Mouse (Mus musculus) layer of hippocampus, adult 18-20 months (tissue): ENCODE results near the gene Ubl3. TPM values are rescaled to one million over a fixed set of nuclear protein-coding genes. Genes with fewer than 3 reads are reported as not detected.

Source experiments
- DNase-seq, 2 experiments: peaks; one replicate each; pipeline ENCODE4 v3.0.0; 2022; ENCODE audit warnings: low spot score in 2 of 2
- total RNA-seq, 2 experiments: library from RNA; stranded (reverse); gene quantifications; 2 replicates each; pipeline ENCODE4 v1.2.3; 2021

The Ubl3 gene
- total RNA-seq, 2 experiments from 2014 or later, result 235 to 245 TPM

DNA sequence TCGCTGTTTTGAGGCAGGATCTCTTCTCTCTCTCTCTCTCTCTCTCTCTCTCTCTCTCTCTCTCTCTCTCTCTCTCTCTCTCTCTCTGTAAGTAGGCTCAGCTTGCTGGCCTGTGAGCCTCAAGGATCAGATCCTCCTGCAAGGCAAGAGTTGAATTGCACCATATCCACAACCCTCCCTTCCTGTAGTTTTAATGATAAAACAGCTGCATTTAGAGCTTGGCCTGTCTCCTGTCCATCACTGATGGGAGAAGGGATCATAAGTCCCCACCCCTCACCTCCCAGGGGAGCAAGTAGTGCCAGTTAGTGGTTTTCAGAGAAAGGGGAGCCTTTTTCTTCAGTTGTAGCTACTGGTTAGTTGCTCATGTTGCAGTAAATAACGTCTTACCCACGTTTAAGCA is 11.5 kb upstream of the Ubl3 start:
- DNase-seq, result no peak

DNA sequence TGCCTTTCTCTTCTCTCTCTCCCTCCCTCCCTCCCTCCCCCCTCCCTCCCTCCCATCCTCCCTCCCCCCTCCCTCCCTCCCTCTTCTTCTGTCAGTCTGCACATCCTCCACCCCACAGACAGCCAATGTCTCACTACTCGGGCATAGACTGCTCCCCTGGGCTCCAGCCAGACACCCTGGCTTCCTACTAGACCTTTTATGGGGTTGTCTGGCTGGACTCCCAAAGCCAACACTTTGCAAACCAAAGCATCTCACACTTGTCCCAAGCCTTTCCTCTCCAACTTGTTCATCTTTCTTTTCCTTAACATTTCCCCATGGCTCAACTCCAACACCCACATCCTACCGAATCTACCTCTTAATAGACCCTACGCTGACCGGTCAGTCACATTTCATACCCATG is 10.7 kb upstream of the Ubl3 start:
- DNase-seq, result no peak

DNA sequence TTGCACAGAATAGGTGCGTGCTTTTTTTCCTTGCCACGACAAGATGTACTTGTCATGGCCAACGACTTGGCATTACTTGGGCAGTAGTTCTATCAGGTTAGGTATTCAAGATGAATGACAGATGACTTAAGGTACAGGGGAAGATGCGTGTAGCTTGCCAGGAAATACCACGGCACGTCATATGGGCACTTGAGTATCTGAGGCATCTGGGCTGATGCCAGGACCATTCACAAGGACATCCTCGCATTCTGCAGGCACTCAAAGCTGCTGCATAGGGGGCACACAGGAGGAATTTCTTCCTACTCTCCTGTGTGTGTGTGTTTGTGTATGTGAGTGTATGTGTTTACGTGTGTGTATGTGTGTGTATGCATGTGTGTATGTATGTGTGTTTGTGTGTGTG is 9.6 kb upstream of the Ubl3 start:
- no peak for DNase-seq

DNA sequence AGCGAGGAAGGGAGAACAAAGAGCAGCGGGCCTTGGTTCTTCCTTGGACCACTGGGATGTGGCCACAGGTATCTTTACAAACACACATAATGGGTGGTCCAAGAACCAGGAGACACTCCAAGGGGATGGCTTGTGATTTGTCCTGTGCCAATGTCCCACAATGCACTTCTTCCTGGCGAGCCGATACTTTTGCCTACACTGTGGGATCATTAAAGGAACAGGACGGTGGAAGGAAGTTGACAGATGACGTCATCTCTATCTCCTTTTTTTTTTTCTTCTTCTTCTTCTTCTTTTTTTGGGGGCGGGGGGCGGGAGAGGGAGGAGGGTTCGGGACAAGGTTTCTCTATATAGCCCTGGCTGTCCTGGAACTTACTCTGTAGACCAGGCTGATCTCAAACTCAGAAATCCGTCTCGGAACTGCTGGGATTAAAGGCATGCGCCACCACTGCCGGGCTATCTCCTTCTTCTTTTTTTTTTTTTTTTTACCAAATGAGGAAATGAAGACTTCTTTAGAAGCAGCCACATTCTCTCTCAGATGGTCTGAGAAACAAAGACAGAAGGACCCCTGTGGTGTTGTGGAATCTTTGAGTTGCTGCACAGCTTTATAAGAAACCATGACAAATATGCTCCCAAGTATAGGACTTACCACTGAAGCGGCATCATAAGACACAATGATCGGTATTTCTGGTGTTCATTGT is 6.8 kb upstream of the Ubl3 start:
- no peak for DNase-seq

DNA sequence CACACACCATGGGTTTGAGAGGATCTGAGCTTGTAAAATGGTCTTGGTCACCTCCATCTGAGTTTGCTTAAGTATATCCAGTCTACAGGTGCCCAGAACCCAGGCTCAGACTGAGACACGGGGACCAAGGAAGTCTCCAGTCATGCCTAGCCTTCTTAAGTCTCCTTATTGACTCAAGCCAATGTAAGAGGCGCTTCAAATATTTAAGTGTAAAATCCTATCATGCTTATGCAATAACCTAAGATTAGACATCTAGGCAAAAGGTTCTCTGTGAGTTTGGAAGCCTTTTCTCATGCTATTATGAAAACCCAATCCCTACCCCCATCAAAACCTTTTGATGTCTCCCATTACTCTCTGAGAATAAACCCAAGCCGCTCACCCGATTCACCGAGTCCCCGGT is 5.9 kb upstream of the Ubl3 start:
- no peak for DNase-seq

DNA sequence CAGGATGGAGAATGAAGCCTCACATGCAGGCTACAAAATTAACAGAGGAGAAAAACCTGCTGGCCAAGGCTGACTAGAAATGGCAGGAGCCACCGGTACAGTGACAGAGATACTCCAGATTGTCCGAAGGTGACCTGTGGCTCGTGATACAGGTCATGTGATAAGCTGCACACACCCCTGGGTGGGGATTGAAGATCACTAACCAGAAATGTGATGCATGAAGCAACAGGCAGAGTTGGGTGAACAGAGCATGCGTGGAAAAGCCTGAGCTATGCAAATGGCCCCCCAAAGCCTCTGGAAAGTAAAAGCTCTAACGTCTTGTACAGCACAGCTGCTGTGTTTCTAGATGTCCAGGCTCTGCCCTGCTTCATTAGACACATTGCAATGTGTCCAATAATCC is 3.9 kb upstream of the Ubl3 start:
- DNase-seq, result no peak

DNA sequence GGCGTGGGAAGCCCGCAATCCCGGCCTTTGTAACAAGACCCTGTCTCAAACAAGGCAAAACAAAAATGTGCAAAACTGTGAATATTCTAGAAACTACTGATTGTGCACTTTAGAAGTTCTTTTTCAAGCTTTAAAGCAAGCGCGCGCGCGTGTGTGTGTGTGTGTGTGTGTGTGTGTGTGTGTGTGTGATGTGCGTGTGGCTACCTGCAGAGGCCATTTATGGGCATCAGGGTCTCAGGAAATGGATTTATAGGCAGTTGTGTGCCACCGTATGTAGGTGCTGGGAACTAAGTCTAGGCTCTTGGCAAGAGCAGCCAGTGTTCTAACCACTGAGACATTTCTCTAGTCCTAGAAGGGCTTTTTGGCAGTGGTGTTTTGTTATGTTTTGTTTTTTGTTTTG is 2.6 kb upstream of the Ubl3 start:
- DNase-seq, result no peak

DNA sequence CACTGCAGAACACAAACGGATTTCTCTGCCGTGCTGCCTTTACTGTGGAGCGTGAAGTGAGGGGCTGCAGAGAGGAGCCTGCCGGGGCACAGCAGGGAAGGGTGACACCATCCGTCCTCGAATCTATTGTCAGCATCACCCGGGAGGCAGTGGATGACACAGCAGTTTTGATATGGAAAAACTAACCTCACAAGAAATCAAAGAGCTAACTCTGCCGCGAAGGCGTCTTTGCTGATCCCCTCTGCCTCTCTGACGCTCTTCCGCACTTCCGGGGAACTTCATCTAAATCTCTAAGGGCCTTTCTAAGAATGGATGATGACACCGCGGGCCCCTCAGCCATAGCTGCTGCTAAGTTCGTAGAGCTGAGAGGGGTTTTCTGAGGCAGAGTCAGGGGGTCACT is 2.1 kb upstream of the Ubl3 start:
- DNase-seq, result no peak

DNA sequence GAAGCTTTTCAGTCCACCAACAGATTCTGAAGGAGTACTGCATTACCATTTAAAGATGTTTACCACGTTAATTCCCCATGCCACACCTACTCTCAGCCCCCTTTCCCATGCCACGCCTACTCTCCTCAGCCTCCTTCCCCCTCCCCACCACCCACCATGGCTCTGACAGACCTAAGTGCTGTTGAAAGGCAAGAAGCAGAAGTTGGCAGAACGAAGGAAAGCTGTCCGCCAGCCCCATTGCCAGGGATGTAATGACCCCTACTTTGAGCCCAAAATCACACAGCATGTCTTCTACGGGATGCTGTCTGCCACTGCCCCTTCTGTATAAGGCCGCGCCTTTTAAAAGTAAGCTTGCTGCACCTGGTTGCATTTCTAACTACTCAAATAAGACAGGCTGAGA is 1.7 kb upstream of the Ubl3 start:
- no peak for DNase-seq

DNA sequence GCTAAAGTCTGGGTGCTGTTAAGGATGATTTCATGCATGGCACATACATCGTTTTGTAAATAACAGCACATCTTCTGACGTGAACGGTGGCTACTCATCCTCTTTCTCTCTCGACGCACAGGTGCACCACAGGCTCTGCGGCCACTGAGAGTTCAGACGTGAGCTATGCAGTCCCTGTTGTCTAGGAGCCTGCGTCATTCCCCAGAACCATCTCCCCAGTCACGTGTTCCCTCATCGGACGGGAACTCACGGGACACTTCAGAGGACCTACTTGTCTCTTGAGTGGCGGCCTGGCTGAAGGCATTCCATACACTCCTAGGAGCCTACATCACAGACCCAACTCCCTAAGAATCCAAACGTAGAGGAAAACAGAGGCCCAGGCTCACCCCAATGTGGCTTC is 1.1 kb upstream of the Ubl3 start:
- DNase-seq, result no peak

DNA sequence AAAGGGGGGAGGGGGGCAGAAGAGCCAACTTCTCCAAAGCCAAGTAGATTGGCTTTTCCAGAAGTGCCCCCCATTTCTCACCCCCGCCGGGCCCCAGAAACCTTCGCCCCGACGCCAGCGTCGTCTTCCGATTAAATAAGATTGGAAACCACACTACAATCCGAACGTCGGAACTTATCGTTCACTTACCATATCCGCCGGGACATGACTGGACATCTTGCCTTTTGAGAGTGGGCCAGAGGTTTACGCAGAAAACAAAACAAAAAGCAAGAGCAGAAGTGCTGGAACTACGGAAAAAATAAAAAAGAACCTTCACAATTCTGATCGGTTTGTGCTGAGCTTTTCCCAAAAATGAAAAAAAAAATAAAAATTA is 839 bp downstream of the Ubl3 start:
- no peak for DNase-seq

DNA sequence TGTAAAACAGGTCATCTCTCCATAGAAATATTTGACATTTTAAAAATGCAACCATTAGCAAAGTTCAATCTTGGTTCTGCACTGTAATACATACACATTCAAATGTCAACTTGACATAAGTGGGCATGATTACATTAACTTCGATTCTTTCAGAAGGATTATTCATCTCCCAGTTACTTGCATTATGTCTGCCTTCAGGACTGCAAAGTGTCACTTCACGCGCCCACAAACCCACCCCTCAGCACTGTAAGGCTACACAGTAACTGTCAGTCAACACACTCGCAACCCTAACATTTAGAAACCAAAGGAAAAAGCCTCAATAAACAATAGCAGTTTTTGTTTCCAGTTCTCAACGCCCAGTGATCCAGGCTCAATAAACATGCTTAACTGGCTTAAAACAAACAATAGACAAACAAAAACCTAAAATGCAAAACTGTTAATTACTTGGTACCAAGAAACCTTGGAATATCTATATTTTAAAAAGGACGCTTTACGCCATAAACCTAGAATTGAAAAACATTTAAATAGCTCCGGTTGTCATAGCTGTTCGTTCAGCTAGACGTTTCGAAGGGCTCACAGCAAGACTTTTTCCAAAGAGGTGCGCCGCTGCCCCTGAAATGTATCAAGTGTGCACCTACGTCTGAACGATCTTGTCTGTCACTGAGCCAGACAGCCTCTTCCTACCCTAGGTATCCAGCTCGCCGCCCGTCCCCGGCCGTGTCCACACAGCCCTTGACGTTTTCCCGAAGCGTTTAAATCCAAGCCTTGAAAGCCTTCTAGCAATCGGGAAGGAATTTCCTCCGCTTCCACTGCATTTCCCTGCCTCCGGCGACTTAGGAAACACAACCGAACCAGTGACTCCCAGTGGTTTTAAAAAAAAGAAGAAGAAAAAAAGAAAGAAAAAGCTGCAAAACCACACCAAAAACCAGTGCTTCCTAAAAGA is 1.5 kb downstream of the Ubl3 start:
- DNase-seq, result no peak

DNA sequence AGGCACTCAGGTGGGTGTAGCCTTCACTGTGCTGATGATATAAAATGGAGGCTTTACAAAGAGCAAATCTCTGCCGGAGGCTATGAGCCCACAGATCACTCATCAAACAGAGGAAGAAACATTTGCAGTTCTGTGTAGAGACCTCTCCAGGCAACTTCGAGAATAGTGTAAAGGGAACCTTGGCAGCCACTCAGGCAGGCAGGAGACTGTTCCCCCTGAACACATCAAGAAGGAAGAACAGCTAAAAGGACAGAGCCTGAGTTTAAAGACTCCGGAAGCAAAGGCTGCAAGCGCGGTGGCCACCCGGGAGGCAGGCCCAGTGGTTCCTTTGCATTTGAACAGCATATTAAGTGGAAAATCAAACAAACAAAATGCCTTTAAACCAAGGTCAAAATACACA is 2.2 kb downstream of the Ubl3 start:
- DNase-seq, result peak in 1 of 2 experiments; percentile 47

DNA sequence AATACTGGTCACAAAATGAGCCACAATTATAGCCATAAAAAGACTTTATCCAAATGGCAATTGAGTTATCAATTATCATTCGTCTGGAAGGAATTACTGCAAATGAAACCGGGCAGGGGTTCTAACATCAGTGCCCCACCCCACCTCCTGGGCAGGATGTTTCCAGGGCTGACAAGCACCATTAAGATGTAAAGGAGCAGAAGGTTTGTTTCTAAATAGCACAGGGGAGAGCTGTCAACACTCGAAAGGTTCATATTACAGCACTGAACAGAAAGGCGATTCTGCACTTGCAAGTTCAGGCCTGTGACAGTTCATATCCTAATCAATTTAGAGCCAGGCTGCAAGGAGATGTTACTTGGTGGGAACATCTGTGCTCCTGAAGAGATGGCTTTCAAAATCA is 3.3 kb downstream of the Ubl3 start:
- DNase-seq, result no peak

DNA sequence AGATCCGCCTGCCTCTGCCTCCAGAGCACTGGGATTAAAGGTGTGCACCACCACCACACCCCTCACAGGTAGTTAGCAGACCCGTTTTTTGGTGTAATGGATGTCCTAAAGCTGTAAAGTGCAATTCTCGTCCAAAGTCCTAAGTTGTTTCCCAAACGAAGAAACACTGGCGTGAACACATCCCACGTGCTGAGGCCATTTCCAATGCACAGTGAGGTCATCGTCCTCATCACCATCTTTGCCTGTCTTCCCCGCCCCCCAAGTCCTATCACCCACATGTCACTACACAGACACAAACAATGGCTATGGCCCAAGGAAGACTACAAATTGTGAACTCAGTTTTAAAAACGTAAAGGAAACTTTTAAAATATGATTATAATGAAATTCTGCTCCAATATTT is 4.0 kb downstream of the Ubl3 start:
- no peak for DNase-seq

DNA sequence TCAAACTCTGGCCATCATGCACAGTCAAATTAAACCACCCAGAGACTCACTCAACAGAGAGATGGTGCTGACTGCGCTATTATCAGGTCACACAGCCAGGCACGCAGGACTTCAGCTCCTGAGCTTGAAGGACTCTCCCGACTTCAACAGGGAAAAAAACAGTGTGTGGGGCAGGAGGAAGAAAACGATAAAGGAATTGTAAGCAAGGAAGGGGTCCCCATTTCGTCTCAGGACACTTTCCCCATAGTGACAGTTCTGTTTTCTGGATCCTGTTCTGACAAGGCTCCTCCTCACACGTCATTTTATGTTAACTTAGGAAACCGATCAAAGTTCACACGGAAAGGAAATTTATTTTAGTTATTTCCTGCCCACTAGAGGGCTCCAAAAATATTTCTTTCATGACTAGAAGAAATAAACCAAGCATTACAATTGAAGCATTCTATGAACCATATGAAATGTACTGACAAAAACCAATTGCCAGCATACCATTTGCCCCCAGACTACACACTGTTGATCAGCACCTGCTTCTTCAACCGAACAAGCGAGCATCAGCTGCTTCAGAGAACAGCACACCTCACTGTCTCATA is 4.6 kb downstream of the Ubl3 start:
- DNase-seq, result no peak

DNA sequence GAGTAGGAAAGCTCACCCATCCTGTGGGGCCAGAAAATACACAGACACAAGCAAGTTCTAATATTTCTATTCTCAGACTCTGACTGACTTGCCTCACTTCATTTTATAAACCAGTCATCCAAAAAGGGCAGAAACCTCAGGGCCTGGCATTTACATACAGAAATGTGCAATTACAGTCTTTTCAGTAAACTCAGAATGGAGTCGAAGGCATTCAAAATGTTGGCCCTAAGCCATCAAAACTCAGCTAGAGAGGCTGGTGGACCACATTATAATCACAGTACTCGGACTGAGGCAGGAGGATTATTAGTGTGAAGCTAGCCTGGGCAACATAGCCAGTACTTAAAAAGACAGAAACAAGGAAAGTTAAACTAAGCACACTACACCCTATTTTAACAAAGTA is 5.6 kb downstream of the Ubl3 start:
- DNase-seq, result no peak

DNA sequence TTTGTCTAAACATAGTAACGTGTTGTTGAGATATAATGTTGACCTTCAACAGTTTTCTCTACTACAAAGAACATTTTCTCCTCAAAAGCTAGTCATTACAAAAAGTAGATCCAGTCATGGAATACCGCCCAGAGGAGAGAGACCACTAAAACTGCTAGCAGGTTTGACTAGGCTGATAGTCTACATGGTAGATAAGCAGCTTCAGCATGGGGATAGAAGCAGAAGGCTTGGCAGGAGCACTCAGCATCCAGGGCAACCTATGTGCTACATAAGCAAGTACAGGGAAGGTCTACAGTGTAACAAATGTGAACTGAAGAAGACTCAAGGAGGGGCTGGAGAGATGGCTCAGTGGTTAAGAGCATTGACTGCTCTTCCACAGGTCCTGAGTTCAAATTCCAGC is 7.9 kb downstream of the Ubl3 start:
- DNase-seq, result no peak

DNA sequence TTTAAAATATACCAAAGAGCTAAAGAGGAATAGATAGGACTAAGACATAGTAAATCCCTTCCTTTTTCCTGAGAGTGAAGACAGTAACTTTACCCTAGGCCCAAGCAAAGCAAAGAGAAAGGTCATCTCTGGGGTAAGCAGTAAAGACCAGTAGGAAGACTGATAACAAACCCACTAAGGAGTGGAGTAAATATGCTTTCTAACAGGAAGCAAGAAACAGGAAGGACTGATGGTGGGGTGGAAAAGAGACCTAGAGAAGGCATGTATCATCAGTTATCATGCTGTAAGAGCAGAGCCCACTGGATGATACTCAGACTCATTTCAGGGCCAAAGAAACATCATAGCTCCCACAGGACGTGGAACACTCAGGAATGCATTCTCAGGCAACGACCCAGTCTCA is 10.4 kb downstream of the Ubl3 start:
- DNase-seq, result no peak

DNA sequence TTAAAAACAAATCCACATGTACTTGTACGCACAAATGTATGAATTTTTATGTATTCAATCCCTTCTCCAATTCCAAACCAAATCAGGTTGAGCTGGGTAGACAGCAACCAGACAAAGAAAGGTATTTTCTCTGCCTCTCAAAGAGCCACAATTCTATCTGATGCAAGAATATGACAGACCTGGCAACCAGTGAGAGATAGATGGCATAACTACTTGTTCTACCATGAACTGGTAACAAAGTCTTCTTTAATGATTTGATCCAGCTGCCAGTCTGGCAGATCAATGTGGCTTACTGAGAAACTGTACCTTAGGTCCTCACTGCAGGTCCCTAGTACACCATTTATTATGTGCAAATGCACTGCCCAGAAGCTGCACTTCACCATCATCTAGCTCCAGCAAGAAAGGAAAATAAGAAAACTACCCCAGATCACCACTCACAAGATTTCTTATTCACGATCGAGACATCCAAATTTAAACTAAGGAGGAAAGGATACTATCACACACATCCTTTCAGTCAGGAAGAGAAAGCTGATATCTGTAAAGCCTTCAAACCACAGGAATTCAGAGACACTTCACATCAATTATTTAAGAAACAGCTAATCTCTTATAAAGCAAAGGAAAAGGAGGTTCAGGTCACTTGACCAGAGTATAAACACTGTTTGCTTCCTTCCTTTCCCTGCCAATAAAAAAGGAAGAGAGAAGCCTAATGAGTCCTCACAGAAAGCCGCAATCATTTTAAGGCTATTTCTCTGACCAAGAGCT is 16.7 kb downstream of the Ubl3 start:
- DNase-seq, result no peak

DNA sequence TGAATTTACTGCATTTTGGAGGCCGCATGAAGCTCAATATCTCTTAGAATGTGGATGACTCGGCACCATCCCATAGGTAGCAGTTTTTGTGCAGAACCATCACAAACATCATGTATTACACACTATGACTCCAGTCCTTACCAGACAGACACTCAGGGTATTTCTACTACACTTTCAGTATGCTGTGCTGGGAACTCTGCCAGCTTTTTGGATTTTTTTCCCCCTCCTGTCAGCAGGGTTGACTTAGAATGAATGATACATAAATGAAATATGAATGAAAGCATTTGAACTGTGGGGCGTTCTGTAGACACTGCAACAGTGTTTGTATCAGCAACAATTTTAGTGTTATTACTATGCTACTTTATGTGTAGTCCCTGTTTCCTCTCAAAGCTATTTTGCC is 17.9 kb downstream of the Ubl3 start:
- DNase-seq, result no peak

DNA sequence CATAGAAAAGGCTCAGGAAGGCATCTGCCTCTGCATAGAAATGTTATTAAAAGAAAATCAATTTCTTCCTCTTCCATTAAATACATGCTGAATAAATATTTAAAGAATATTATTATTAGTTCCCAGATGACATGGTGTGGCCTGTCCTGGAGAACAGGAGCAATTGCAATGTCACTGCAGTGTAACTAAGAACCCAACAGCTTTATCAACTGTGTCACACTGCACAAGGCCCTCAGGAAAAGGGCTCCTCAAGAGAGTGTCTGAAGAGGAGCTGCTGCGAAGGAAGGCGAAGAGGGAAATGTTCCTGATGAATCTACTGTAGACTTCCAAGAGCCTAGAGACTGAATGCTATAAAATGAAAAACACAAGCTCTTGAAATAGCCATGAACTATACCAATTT is 18.7 kb downstream of the Ubl3 start:
- no peak for DNase-seq
